ENCODE assay signal across 22 mouse cellular contexts in genomic region chrX:93285091-93285490, GRCm38 (mm10). TPM values are rescaled to one million over a fixed set of nuclear protein-coding genes. Genes with fewer than 3 reads are reported as not detected.
DNase-seq lines count a peak whose midpoint lies in the region; ATAC-seq and TF ChIP-seq lines count a peak whose summit lies in the region.
"Had no signal": no experiment of that assay in that cellular context is flagged by ENCODE, and none has a peak within 500 bp of the region (broad histone marks: within the 10 kb centered on the region; RNA-seq: fewer than 3 reads in every experiment).

No protein-coding gene starts in this region.

- no peak overlapping the region for H3K27ac ChIP-seq in hindbrain, embryonic 14.5 days
- H3K27ac ChIP-seq in hindbrain, embryonic 13.5 days: no peak overlapping the region
- H3K27ac ChIP-seq in testis, adult 2 months (ENCODE audit: control insufficient read depth, insufficient read depth, low read depth, low read length): peak overlapping the region; percentile 25; the same call in 1 of the 2 replicates
- peak overlapping the region; percentile 72 for H3K27ac ChIP-seq in forebrain, embryonic 16.5 days (ENCODE audit: low read length)
- H3K27ac ChIP-seq: gastrocnemius, adult 2 months; heart, embryonic 10.5 days; hindbrain, postnatal 0 days; kidney, embryonic 15.5 days; limb, embryonic 13.5 days; liver, embryonic 14.5 days; lung, embryonic 15.5 days; macrophage; neural tube, embryonic 13.5 days; stomach, embryonic 15.5 days had no signal

- H3K4me2 ChIP-seq in hindbrain, embryonic 14.5 days (replicated peaks): no peak overlapping the region
- H3K4me2 ChIP-seq in hindbrain, embryonic 13.5 days: no peak overlapping the region
- peak overlapping the region; percentile 51 for H3K4me2 ChIP-seq in forebrain, embryonic 16.5 days (ENCODE audit: low read length)
- H3K4me2 ChIP-seq: kidney, embryonic 15.5 days; limb, embryonic 13.5 days; lung, embryonic 15.5 days; neural tube, embryonic 13.5 days; stomach, embryonic 15.5 days had no signal

- 19% methylated on average over 10 of the region's 10 CpGs for WGBS in hindbrain, embryonic 14.5 days
- WGBS in hindbrain, embryonic 13.5 days: 19% methylated on average over 10 of the region's 10 CpGs
- WGBS in forebrain, embryonic 16.5 days: 15% methylated on average over 10 of the region's 10 CpGs

- H3K4me1 ChIP-seq in hindbrain, embryonic 14.5 days (replicated peaks; ENCODE audit: control insufficient read depth, insufficient read depth, low read length): no peaks in the 10 kb centered on the region; the same call in 1 of the 2 replicates
- H3K4me1 ChIP-seq in hindbrain, embryonic 13.5 days (replicated peaks): peaks cover 13% of the 10 kb centered on the region
- peaks cover 8% of the 10 kb centered on the region for H3K4me1 ChIP-seq in testis, adult 2 months (ENCODE audit: control insufficient read depth, insufficient read depth, low read length)
- peaks cover 8% of the 10 kb centered on the region for H3K4me1 ChIP-seq in forebrain, embryonic 16.5 days (replicated peaks; ENCODE audit: control insufficient read depth, insufficient read depth, low read length)

- TF ChIP-seq POLR2A in testis, adult 2 months (IDR thresholded peaks at IDR 0.05; ENCODE audit: control insufficient read depth, low read depth, low read length): no peak

- H3K27me3 ChIP-seq in hindbrain, embryonic 14.5 days (ENCODE audit: control insufficient read depth, insufficient read depth, low read length): peaks cover 77% of the 10 kb centered on the region
- H3K27me3 ChIP-seq in hindbrain, embryonic 13.5 days: peaks cover 86% of the 10 kb centered on the region
- no peaks in the 10 kb centered on the region for H3K27me3 ChIP-seq in testis, adult 2 months (ENCODE audit: control insufficient read depth, insufficient read depth, low read length)
- no peaks in the 10 kb centered on the region for H3K27me3 ChIP-seq in forebrain, embryonic 16.5 days (replicated peaks; ENCODE audit: control insufficient read depth, insufficient read depth, low read length)

- no peak for TF ChIP-seq CTCF in testis, adult 2 months (IDR thresholded peaks at IDR 0.05; ENCODE audit: control insufficient read depth, insufficient read depth, insufficient replicate concordance, low read depth, low read length)

- no peak for ATAC-seq in hindbrain, embryonic 14.5 days (ENCODE audit: low FRiP score)
- no peak for ATAC-seq in hindbrain, embryonic 13.5 days (ENCODE audit: low FRiP score)
- ATAC-seq in forebrain, embryonic 16.5 days: no peak
- ATAC-seq: hindbrain, postnatal 0 days; intestine, postnatal 0 days had no signal

- H3K9me3 ChIP-seq in hindbrain, embryonic 14.5 days (ENCODE audit: control insufficient read depth, low read length): no peaks in the 10 kb centered on the region
- H3K9me3 ChIP-seq in hindbrain, embryonic 13.5 days: no peaks in the 10 kb centered on the region
- no peaks in the 10 kb centered on the region for H3K9me3 ChIP-seq in forebrain, embryonic 16.5 days (ENCODE audit: control insufficient read depth, low read length)
- H3K9me3 ChIP-seq: heart, embryonic 10.5 days; kidney, embryonic 15.5 days; limb, embryonic 13.5 days; lung, embryonic 15.5 days; neural tube, embryonic 13.5 days; stomach, embryonic 15.5 days had no signal

- peak; percentile 20 for DNase-seq in hindbrain, embryonic 14.5 days (ENCODE audit: low spot score)
- no peak for DNase-seq in testis, postnatal 10 days (ENCODE audit: low spot score)
- no peak for DNase-seq in frontal cortex, postnatal 36 days (ENCODE audit: low spot score in 2 of 2)
- DNase-seq in c-Kit-positive CD71-positive TER-119-positive erythroid progenitor cells, embryonic 14.5 days (ENCODE audit: low spot score): no peak
- DNase-seq: cerebellum, adult 8-10 months; gastrocnemius, adult 2 months; right cerebral cortex, postnatal 25 days had no signal

- no peaks in the 10 kb centered on the region for H3K36me3 ChIP-seq in hindbrain, embryonic 14.5 days (replicated peaks; ENCODE audit: control insufficient read depth, insufficient read depth)
- H3K36me3 ChIP-seq in hindbrain, embryonic 13.5 days: no peaks in the 10 kb centered on the region
- no peaks in the 10 kb centered on the region for H3K36me3 ChIP-seq in testis, adult 2 months (ENCODE audit: control insufficient read depth, insufficient read depth, low read length)
- H3K36me3 ChIP-seq in forebrain, embryonic 16.5 days (ENCODE audit: control insufficient read depth, insufficient read depth): no peaks in the 10 kb centered on the region
- H3K36me3 ChIP-seq: heart, embryonic 10.5 days; kidney, embryonic 15.5 days; limb, embryonic 13.5 days; lung, embryonic 15.5 days; neural tube, embryonic 13.5 days; stomach, embryonic 15.5 days had no signal

- H3K4me3 ChIP-seq in hindbrain, embryonic 14.5 days (replicated peaks; ENCODE audit: low read length): no peak overlapping the region
- H3K4me3 ChIP-seq in hindbrain, embryonic 13.5 days: no peak overlapping the region
- H3K4me3 ChIP-seq in testis, adult 2 months (ENCODE audit: control insufficient read depth, low read depth, low read length): no peak overlapping the region; the same call in 1 of the 2 replicates
- H3K4me3 ChIP-seq in forebrain, embryonic 16.5 days (replicated peaks; ENCODE audit: low read length): peak overlapping the region; percentile 32
- H3K4me3 ChIP-seq: gastrocnemius, adult 2 months; heart, embryonic 10.5 days; kidney, embryonic 15.5 days; limb, embryonic 13.5 days; lung, embryonic 15.5 days; neural tube, embryonic 13.5 days; stomach, embryonic 15.5 days had no signal

- H3K9ac ChIP-seq in hindbrain, embryonic 14.5 days: no peak overlapping the region
- H3K9ac ChIP-seq in hindbrain, embryonic 13.5 days: no peak overlapping the region
- H3K9ac ChIP-seq in forebrain, embryonic 16.5 days (replicated peaks; ENCODE audit: low read depth, low read length): peak overlapping the region; percentile 51; the same call in 1 of the 2 replicates
- H3K9ac ChIP-seq: kidney, embryonic 15.5 days; limb, embryonic 13.5 days; liver, embryonic 14.5 days; lung, embryonic 15.5 days; neural tube, embryonic 13.5 days; stomach, embryonic 15.5 days had no signal

RNA-seq across cellular contexts. Expression of gene Arx, which starts 1.2 kb away (rescaled TPM):
- 1.3 and 1.5 TPM in 2 replicates for polyA plus RNA-seq in hindbrain, embryonic 14.5 days (2014; fragmentation: Nextera tagmentation; extraction: Ambion mirVana)
- polyA plus RNA-seq in hindbrain, embryonic 13.5 days (2015; fragmentation: Nextera tagmentation; extraction: Ambion mirVana): 1.5 and 1.8 TPM in 2 replicates
- polyA plus RNA-seq in testis, adult 2 months (2012; rRNA removed): 1.3 and 1.7 TPM in 2 replicates
- polyA plus RNA-seq in forebrain, embryonic 16.5 days (2015; fragmentation: Nextera tagmentation; extraction: Ambion mirVana): 41.3 and 42.8 TPM in 2 replicates
- polyA plus RNA-seq: heart, postnatal 0 days; lung, embryonic 15.5 days; macrophage; spleen, adult 2 months had no signal

Comparison
In these comparisons a context has a peak if more than half of its experiments do, and no peak if none do; other contexts are left out.
1. H3K27ac ChIP-seq: peak in testis, adult 2 months (single experiment) and forebrain, embryonic 16.5 days (single experiment); none in hindbrain, embryonic 14.5 days (single experiment) and hindbrain, embryonic 13.5 days (single experiment).
2. RNA of gene Arx, which starts 1.2 kb away (polyA plus RNA-seq): 41.3 to 42.8 TPM in forebrain, embryonic 16.5 days; 1.3 to 1.7 TPM in testis, adult 2 months, 1.5 to 1.8 TPM in hindbrain, embryonic 13.5 days and 1.3 to 1.5 TPM in hindbrain, embryonic 14.5 days; every median in the first group is over 10 times any median in the second.